Mouse (Mus musculus) C2C12 (cell line): ENCODE results near the gene Mob2.

Experiments
- CEBPB ChIP-seq: IDR thresholded peaks from one replicate; pipeline ENCODE4 v1.6.1; 2011; ENCODE audit warnings: low read depth, mild to moderate bottlenecking, control low read depth, moderate library complexity
- CTCF ChIP-seq: IDR thresholded peaks from one replicate; pipeline ENCODE4 v1.5.1; 2011; ENCODE audit not compliant: control insufficient read depth, insufficient read depth, insufficient read length
- FOSL1 ChIP-seq: IDR thresholded peaks from one replicate; pipeline ENCODE4 v1.8.0; 2011; ENCODE audit warnings: mild to moderate bottlenecking, low read length; ENCODE audit not compliant: poor library complexity, insufficient read depth, severe bottlenecking
- MAX ChIP-seq: IDR thresholded peaks from one replicate; pipeline ENCODE4 v1.6.1; 2011; ENCODE audit warnings: mild to moderate bottlenecking, control low read depth
- MYOD1 ChIP-seq: IDR thresholded peaks from one replicate; pipeline ENCODE4 v1.6.1; 2011; ENCODE audit warnings: low read depth; ENCODE audit not compliant: control insufficient read depth, insufficient read length
- MYOG ChIP-seq: IDR thresholded peaks from one replicate; pipeline ENCODE4 v1.6.1; 2011; ENCODE audit not compliant: control insufficient read depth, insufficient read length; ENCODE audit errors: extremely low read depth
- USF1 ChIP-seq: IDR thresholded peaks from one replicate; pipeline ENCODE4 v1.6.1; 2011; ENCODE audit warnings: low read depth, mild to moderate bottlenecking, control low read depth, moderate library complexity

DNA sequence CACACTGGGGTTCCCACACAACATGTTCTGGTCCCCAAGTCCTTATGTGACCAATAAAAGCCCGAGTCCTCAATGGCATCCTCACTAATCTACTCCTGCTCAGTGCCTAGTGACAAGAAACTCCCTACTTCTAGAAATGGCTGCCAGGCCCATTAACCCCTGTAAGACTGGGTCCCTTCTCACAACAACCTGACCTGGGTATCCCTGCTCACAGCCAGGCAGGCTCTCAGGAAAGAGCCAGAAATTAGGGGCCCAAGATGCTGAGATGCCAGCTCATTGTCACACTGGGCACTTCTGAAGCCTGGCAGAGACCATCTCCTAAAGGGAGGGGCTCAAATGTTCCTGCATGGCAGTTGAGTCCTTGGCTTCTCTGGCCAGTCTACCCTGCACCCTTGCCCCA lies 32.1 kb upstream of the Mob2 start:
- no peak for TF ChIP-seq USF1
- no peak for TF ChIP-seq CTCF
- TF ChIP-seq MAX, result no peak
- TF ChIP-seq CEBPB, result no peak
- TF ChIP-seq MYOG, result no peak
- no peak for TF ChIP-seq FOSL1
- no peak for TF ChIP-seq MYOD1
